Mouse (Mus musculus): ENCODE results near the gene Ttyh1.

DNA sequence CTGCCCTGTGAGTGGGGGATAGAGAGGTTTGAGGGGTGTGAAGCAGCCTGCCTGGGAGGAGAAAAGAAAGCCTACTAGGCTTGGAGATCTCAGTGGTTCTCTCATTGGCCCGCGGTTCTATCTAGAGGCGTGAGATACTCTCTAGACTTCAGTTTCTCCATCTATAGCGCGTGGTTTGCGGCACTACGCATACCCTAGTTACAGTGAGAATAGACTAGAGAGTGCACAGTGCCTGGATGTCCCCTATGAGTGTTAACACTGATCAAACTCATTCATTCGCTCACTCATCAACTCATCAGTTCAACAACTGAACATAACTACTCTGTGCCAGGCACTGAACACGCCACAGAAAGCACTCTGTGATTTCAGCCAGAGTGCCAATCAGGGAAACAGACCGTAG lies 3.6 kb downstream of the Ttyh1 start:
- TF ChIP-seq CTCF (IDR thresholded peaks at IDR 0.05; ENCODE audit: insufficient read depth, low read depth, low read length) (no peak), POLR2A (IDR thresholded peaks at IDR 0.05; ENCODE audit: insufficient read depth, low read depth, low read length) (no peak)
